8 mouse cellular contexts compared by ENCODE assay signal in the genomic region with DNA sequence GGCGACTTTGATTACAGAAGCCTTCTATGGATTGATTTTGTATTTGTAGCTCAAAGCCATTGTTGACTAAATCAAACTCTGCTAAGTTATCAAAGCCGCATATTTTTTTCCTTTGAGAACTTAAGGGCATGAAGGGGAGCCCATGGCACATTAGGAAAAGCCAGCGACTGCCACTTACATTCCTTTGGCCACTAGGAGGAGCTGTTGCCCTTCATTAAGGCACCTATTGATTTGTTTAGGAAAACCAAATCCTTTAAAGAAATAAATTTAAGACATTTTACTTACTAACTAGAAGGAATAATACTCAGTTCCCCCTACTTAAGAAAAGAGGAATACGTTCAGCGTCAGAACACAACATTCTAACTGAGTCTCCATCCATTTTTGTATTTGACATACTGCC.
DNase-seq lines count a peak whose midpoint lies in the region; ATAC-seq and TF ChIP-seq lines count a peak whose summit lies in the region.

No protein-coding gene starts in this region.

- peak; percentile 77 for TF ChIP-seq CTCF in lung, adult 2 months (IDR thresholded peaks at IDR 0.05; ENCODE audit: insufficient read depth, low read length)

- H3K36me3 ChIP-seq in forebrain, embryonic 10.5 days (replicated peaks) = peaks cover 25% of the 10 kb centered on the region
- peaks cover 12% of the 10 kb centered on the region for H3K36me3 ChIP-seq in forebrain, embryonic 12.5 days (replicated peaks)
- peaks cover 36% of the 10 kb centered on the region for H3K36me3 ChIP-seq in embryonic facial prominence, embryonic 14.5 days (ENCODE audit: control insufficient read depth, insufficient read depth, low read length)

- no peak overlapping the region for H3K4me2 ChIP-seq in forebrain, embryonic 12.5 days
- H3K4me2 ChIP-seq in embryonic facial prominence, embryonic 14.5 days (ENCODE audit: low read depth, low read length) = no peak overlapping the region

- 32% methylated on average over 5 of the region's 5 CpGs for WGBS in forebrain, embryonic 10.5 days
- whole genome bisulfite sequencing in forebrain, embryonic 12.5 days = 23% methylated on average over 5 of the region's 5 CpGs
- 22% methylated on average over 5 of the region's 5 CpGs for WGBS in embryonic facial prominence, embryonic 14.5 days
- WGBS in lung, adult 2 months = 31% methylated on average over 5 of the region's 5 CpGs

- no peak for ATAC-seq in forebrain, embryonic 12.5 days (ENCODE audit: low FRiP score)
- ATAC-seq in embryonic facial prominence, embryonic 14.5 days (ENCODE audit: low read depth) = no peak

- no peak overlapping the region for H3K9ac ChIP-seq in forebrain, embryonic 12.5 days
- no peak overlapping the region for H3K9ac ChIP-seq in embryonic facial prominence, embryonic 14.5 days (ENCODE audit: low read depth, low read length)

- no peaks in the 10 kb centered on the region for H3K4me1 ChIP-seq in forebrain, embryonic 10.5 days
- H3K4me1 ChIP-seq in forebrain, embryonic 12.5 days = no peaks in the 10 kb centered on the region
- H3K4me1 ChIP-seq in embryonic facial prominence, embryonic 14.5 days (ENCODE audit: control insufficient read depth, insufficient read depth, low read length) = no peaks in the 10 kb centered on the region
- no peaks in the 10 kb centered on the region for H3K4me1 ChIP-seq in lung, adult 2 months (ENCODE audit: control insufficient read depth, insufficient read depth, low read length)

- no peak overlapping the region for H3K27ac ChIP-seq in forebrain, embryonic 10.5 days
- H3K27ac ChIP-seq in forebrain, embryonic 12.5 days = no peak overlapping the region
- no peak overlapping the region for H3K27ac ChIP-seq in embryonic facial prominence, embryonic 14.5 days (replicated peaks; ENCODE audit: low read depth, low read length)

- no peaks in the 10 kb centered on the region for H3K9me3 ChIP-seq in forebrain, embryonic 10.5 days
- no peaks in the 10 kb centered on the region for H3K9me3 ChIP-seq in forebrain, embryonic 12.5 days
- H3K9me3 ChIP-seq in embryonic facial prominence, embryonic 14.5 days (ENCODE audit: control insufficient read depth, low read length) = no peaks in the 10 kb centered on the region

- no peak overlapping the region for H3K4me3 ChIP-seq in forebrain, embryonic 10.5 days
- no peak overlapping the region for H3K4me3 ChIP-seq in forebrain, embryonic 12.5 days (replicated peaks)
- H3K4me3 ChIP-seq in embryonic facial prominence, embryonic 14.5 days (ENCODE audit: low read depth, low read length) = no peak overlapping the region
- no peak overlapping the region for H3K4me3 ChIP-seq in lung, adult 2 months (replicated peaks; ENCODE audit: extremely low read depth, low read depth, low read length)

- peak; percentile 58 for DNase-seq in forebrain, embryonic 10.5 days (ENCODE audit: extremely low spot score, low spot score)
- peak; percentile 65 to 68 for DNase-seq in B cell, adult 2 months
- peak; percentile 55 to 78 for DNase-seq in adrenal gland, postnatal 36 days
- DNase-seq in embryonic facial prominence, embryonic 14.5 days (ENCODE audit: low spot score) = peak; percentile 88
- DNase-seq in kidney, postnatal 14 days = peak; percentile 73
- peak; percentile 41 for DNase-seq in lung, adult 2 months
- peak; percentile 28 to 32 for DNase-seq in right cerebral cortex, postnatal 36 days (ENCODE audit: low spot score in 2 of 2)

- no peak for TF ChIP-seq POLR2A in lung, adult 2 months (IDR thresholded peaks at IDR 0.05; ENCODE audit: borderline replicate concordance, extremely low read depth, low read depth, low read length)

- no peaks in the 10 kb centered on the region for H3K27me3 ChIP-seq in forebrain, embryonic 10.5 days (ENCODE audit: poor library complexity, severe bottlenecking)
- H3K27me3 ChIP-seq in forebrain, embryonic 12.5 days = no peaks in the 10 kb centered on the region
- H3K27me3 ChIP-seq in embryonic facial prominence, embryonic 14.5 days (replicated peaks; ENCODE audit: control insufficient read depth, insufficient read depth, low read length) = no peaks in the 10 kb centered on the region

Comparison
In these comparisons a context has a peak if more than half of its experiments do, and no peak if none do; other contexts are left out.
1. DNase-seq: peak in every context shown above with its lines; median percentile 88 in embryonic facial prominence, embryonic 14.5 days; 73 in kidney, postnatal 14 days; 66 in B cell, adult 2 months; 66 in adrenal gland, postnatal 36 days; 58 in forebrain, embryonic 10.5 days; 41 in lung, adult 2 months; 30 in right cerebral cortex, postnatal 36 days.